Mouse (Mus musculus) hindbrain, embryonic 14.5 days (tissue): ENCODE measurements around the gene Ttll13. TPM values are rescaled to one million over a fixed set of nuclear protein-coding genes. Genes with fewer than 3 reads are reported as not detected.

ENCODE experiments used
- ATAC-seq: fragments of 200-750 bp; cut with Nextera tagmentation; 2 replicates; pipeline ENCODE4 v1.8.0; 2017; ENCODE audit warnings: moderate number of reproducible peaks, mild to moderate bottlenecking, moderate TSS enrichment, moderate library complexity; ENCODE audit not compliant: low FRiP score
- DNase-seq: peaks from one replicate; pipeline ENCODE4 v3.0.0-alpha.2; 2015; ENCODE audit warnings: low spot score
- H3K27ac ChIP-seq: fragments of 300-500 bp; sonication (generic); 2 replicates; pipeline ENCODE4 v1.5.1; 2014; ENCODE audit warnings: mild to moderate bottlenecking, moderate library complexity
- H3K27me3 ChIP-seq: fragments of 300-500 bp; sonication (generic); 2 replicates; pipeline ENCODE4 v1.6.1; 2014; ENCODE audit warnings: mild to moderate bottlenecking, low read length, mixed read lengths; ENCODE audit not compliant: control insufficient read depth, insufficient read depth
- H3K36me3 ChIP-seq: fragments of 300-500 bp; sonication (generic); replicated peaks from 2 replicates; pipeline ENCODE4 v1.6.1; 2014; ENCODE audit not compliant: control insufficient read depth, insufficient read depth
- H3K4me1 ChIP-seq: fragments of 300-500 bp; sonication (generic); replicated peaks from 2 replicates; pipeline ENCODE4 v1.6.1; 2014; ENCODE audit warnings: antibody characterized with exemption, low read length, mixed read lengths; ENCODE audit not compliant: control insufficient read depth, insufficient read depth
- H3K4me2 ChIP-seq: fragments of 300-500 bp; sonication (generic); replicated peaks from 2 replicates; pipeline ENCODE4 v1.6.1; 2014; ENCODE audit warnings: mild to moderate bottlenecking, moderate library complexity
- H3K4me3 ChIP-seq: fragments of 300-500 bp; sonication (generic); replicated peaks from 2 replicates; pipeline ENCODE4 v1.5.1; 2014; ENCODE audit warnings: mild to moderate bottlenecking, low read length
- H3K9ac ChIP-seq: fragments of 300-500 bp; sonication (generic); 2 replicates; pipeline ENCODE4 v1.6.1; 2014
- H3K9me3 ChIP-seq: fragments of 300-500 bp; sonication (generic); 2 replicates; pipeline ENCODE4 v1.6.1; 2016; ENCODE audit warnings: low read length; ENCODE audit not compliant: control insufficient read depth
- WGBS: fragments of 180-500 bp; shearing (Covaris S2); extraction: QIAGEN DNeasy Blood & Tissue Kit; methylation state at CpG from one replicate; pipeline ENCODE4 v1.1.7; 2014; 5-methylcytosine and 5-hydroxymethylcytosine counted together
- polyA plus RNA-seq: library from polyadenylated mRNA; unstranded; fragments of >200 nt; fragmentation: Nextera tagmentation; extraction: Ambion mirVana; gene quantifications from 2 replicates; pipeline ENCODE4 v1.2.1, GENCODE M21; 2014

Gene Ttll13
- polyA plus RNA-seq, 1 experiment from 2014 or later, result 1.7 TPM

DNA sequence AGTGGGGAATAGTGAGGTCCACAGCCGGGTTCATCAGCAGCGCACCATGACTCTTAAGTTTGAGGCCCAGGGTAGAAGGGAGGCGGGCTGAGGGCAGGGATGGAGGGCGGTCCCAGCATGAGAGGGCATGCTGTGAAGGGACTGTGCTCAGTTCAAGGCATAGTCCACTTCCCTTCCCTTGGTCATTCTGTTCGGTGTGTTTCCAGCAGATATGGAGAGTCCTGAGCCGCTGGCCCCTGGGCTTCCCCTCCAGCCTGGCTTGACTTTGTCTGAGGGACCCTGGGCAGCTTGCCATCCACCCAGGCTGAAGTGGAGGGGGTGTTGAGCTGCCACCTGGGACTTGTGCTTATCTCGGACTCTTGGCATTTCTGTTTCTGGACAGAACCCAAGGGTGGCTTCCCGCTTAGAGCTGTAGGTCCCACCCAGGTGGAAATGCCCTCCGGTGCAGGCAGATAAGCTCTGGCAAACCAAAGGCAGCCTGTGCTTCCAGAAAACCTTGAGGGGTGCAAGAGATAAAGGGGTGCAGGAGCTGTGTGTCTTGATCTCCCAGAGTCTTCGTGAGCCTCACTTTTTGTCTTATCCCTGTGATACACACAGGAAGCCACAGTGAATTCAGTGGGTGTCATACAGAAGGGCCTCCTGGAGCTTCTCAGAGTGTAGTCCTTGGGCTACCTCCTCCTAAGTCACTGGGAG, 37.3 kb upstream of the Ttll13 start:
- DNase-seq (no peak), ATAC-seq (no peak)
- 84% methylated on average over 10 of the region's 10 CpGs for WGBS
- Histone ChIP-seq H3K36me3 (peaks cover 12% of the 10 kb centered on the region), H3K4me2 (no peak overlapping the region), H3K27ac (no peak overlapping the region), H3K4me1 (peaks cover 27% of the 10 kb centered on the region), H3K9ac (no peak overlapping the region), H3K4me3 (no peak overlapping the region), H3K27me3 (no peaks in the 10 kb centered on the region), H3K9me3 (no peaks in the 10 kb centered on the region)

GRCm38 (mm10) chr7:80209669-80210068, 36.5 kb upstream of the Ttll13 start:
- no peak for DNase-seq
- no peaks in the 10 kb centered on the region for H3K27me3 ChIP-seq
- WGBS, result 81% methylated on average over 6 of the region's 6 CpGs
- no peak overlapping the region for H3K4me3 ChIP-seq
- no peak for ATAC-seq
- H3K9me3 ChIP-seq, result no peaks in the 10 kb centered on the region
- H3K36me3 ChIP-seq, result peaks cover 20% of the 10 kb centered on the region
- H3K27ac ChIP-seq, result no peak overlapping the region
- peaks cover 27% of the 10 kb centered on the region for H3K4me1 ChIP-seq
- H3K4me2 ChIP-seq, result no peak overlapping the region
- H3K9ac ChIP-seq, result no peak overlapping the region

GRCm38 (mm10) chr7:80210982-80211381, 35.2 kb upstream of the Ttll13 start:
- ATAC-seq (no peak), DNase-seq (no peak)
- Histone ChIP-seq H3K4me2 (no peak overlapping the region), H3K27me3 (no peaks in the 10 kb centered on the region), H3K27ac (no peak overlapping the region), H3K4me1 (peaks cover 27% of the 10 kb centered on the region), H3K9ac (no peak overlapping the region; the same call in 1 of the 2 replicates), H3K9me3 (no peaks in the 10 kb centered on the region), H3K4me3 (no peak overlapping the region), H3K36me3 (peaks cover 26% of the 10 kb centered on the region)
- 78% methylated on average over 4 of the region's 4 CpGs for WGBS

GRCm38 (mm10) chr7:80213604-80214003, 32.6 kb upstream of the Ttll13 start:
- Histone ChIP-seq H3K9me3 (no peaks in the 10 kb centered on the region), H3K9ac (no peak overlapping the region), H3K4me1 (peaks cover 10% of the 10 kb centered on the region), H3K4me2 (no peak overlapping the region), H3K27me3 (no peaks in the 10 kb centered on the region), H3K4me3 (no peak overlapping the region), H3K36me3 (peaks cover 53% of the 10 kb centered on the region), H3K27ac (no peak overlapping the region)
- WGBS, result 93% methylated on average over 7 of the region's 7 CpGs
- ATAC-seq (no peak), DNase-seq (no peak)

DNA sequence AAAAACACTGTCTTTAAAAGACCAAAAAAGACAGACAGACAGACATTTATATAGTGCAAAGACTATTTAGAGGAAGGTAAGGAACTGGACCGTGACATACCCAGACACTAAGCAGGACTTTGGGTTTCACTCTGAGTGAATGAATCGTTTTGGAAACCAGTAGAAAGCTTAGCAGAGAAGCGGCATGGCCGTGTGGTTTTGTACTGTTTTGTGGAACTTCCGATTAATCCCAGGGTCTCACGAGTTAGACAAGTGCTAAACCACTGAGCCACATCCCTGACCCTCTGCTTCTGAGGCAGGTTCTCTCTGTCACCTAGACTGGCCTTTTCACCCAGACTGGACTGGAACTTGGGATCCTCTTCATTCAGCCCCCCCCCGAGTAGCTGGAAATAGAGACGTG, 31.7 kb upstream of the Ttll13 start:
- DNase-seq, result no peak
- H3K4me2 ChIP-seq, result no peak overlapping the region
- 0 out of 2 replicates have a peak, but pooled peaks cover 3% of the 10 kb centered on the region for H3K4me1 ChIP-seq
- no peak for ATAC-seq
- 82% methylated on average over 8 of the region's 8 CpGs for WGBS
- no peak overlapping the region for H3K4me3 ChIP-seq
- peak overlapping the region; percentile 32; the same call in 1 of the 2 replicates for H3K9ac ChIP-seq
- H3K9me3 ChIP-seq, result no peaks in the 10 kb centered on the region
- H3K27me3 ChIP-seq, result no peaks in the 10 kb centered on the region
- H3K27ac ChIP-seq, result no peak overlapping the region
- H3K36me3 ChIP-seq, result peaks cover 61% of the 10 kb centered on the region

GRCm38 (mm10) chr7:80215398-80215797, 30.8 kb upstream of the Ttll13 start:
- Histone ChIP-seq H3K9me3 (no peaks in the 10 kb centered on the region), H3K27ac (peak overlapping the region; percentile 62), H3K36me3 (peaks cover 70% of the 10 kb centered on the region), H3K9ac (peak overlapping the region; percentile 32; the same call in 1 of the 2 replicates), H3K4me2 (no peak overlapping the region), H3K27me3 (no peaks in the 10 kb centered on the region), H3K4me3 (no peak overlapping the region), H3K4me1 (no peaks in the 10 kb centered on the region)
- DNase-seq (peak; percentile 83), ATAC-seq (peak; percentile 84)
- 22% methylated on average over 4 of the region's 4 CpGs for WGBS

GRCm38 (mm10) chr7:80216566-80216965, 29.6 kb upstream of the Ttll13 start:
- H3K36me3 ChIP-seq, result peaks cover 82% of the 10 kb centered on the region
- no peak for DNase-seq
- no peak overlapping the region for H3K27ac ChIP-seq
- H3K4me3 ChIP-seq, result no peak overlapping the region
- no peaks in the 10 kb centered on the region for H3K9me3 ChIP-seq
- WGBS, result 62% methylated on average over 8 of the region's 8 CpGs
- H3K4me2 ChIP-seq, result no peak overlapping the region
- H3K4me1 ChIP-seq, result no peaks in the 10 kb centered on the region
- H3K9ac ChIP-seq, result 0 out of 2 replicates have a peak overlapping the region, but pooled peaks have one; percentile 11
- no peaks in the 10 kb centered on the region for H3K27me3 ChIP-seq
- 0 out of 2 replicates have a peak, but pooled peaks have one; percentile 18 for ATAC-seq

- Histone ChIP-seq H3K9ac (no peak overlapping the region), H3K27ac (no peak overlapping the region), H3K4me2 (no peak overlapping the region), H3K36me3 (peaks cover 90% of the 10 kb centered on the region), H3K9me3 (no peaks in the 10 kb centered on the region), H3K27me3 (no peaks in the 10 kb centered on the region), H3K4me3 (no peak overlapping the region), H3K4me1 (no peaks in the 10 kb centered on the region)
- ATAC-seq (no peak), DNase-seq (no peak)
- WGBS, result 95% methylated on average over 9 of the region's 9 CpGs
Measured at GRCm38 (mm10) chr7:80218666-80219065, 27.5 kb upstream of the Ttll13 start.

- H3K36me3 ChIP-seq, result peaks cover 95% of the 10 kb centered on the region
- no peaks in the 10 kb centered on the region for H3K9me3 ChIP-seq
- H3K27me3 ChIP-seq, result no peaks in the 10 kb centered on the region
- H3K27ac ChIP-seq, result no peak overlapping the region
- DNase-seq, result no peak
- ATAC-seq, result no peak
- WGBS, result 96% methylated on average over 9 of the region's 9 CpGs
- H3K4me1 ChIP-seq, result no peaks in the 10 kb centered on the region
- H3K9ac ChIP-seq, result no peak overlapping the region
- no peak overlapping the region for H3K4me2 ChIP-seq
- no peak overlapping the region for H3K4me3 ChIP-seq
Measured at GRCm38 (mm10) chr7:80220237-80220797, 25.9 kb upstream of the Ttll13 start.
